Mouse (Mus musculus): ENCODE data around the gene Cdk5rap2.

Gene Cdk5rap2

DNA sequence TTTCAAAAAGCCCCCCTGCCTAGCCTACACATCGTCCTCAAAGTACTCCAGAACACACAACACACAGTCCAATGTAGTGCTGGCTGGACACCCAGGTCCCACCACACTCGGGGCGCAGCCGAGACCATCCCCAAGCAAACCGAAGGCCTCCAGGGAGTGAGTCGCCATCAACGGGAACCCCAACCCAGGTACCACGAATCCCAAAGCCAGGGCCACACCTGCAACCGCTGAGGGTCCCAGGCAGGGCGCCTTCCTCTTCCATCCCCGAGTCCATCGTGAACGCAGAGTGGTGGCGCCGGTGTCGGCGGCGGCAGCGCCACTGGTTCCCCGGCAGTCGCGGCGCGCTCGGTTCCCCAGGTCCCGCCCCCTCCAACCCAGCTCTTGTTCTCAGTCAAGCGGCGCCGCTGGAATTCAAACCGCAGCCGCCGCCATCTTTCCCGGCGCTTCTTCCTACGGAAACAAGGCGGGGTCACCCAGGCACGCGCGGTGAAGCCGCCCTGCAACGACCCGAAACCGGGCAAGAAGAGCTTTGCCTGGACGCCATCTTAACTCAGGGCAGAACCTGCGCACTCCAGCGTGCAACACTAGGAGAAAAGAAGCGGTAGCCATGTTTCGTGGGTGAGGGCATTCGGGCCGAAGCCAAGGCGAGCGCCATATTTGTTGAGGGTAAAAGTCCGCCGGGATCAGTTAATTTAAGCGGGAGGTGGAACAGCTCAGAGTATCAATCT lies at the start of gene Cdk5rap2:
Cdk5rap2 (minus strand) TSS at position 450 of the 728 bp plus-strand sequence.
- DNase-seq (ENCODE audit: low spot score), result peak; percentile 98

DNA sequence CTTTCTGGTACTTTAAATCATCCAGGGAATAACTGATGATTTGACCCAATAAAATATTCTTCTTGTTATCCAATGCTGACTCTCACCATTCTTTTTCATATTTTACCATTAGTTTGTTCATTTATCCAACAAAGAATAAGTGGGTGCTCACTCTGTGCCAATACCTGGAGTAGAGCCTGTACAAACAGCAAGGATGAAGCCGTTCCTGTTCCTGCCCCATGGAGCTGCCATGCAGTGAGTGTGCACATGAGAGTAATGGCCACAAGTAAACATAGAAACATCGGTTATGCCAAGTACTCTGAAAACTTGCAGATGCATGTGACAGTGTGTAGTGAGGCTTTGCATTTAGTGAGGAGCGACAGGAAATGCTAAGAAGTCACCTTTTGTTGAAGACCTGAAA lies 41.9 kb upstream of the Cdk5rap2 start:
- DNase-seq (ENCODE audit: low spot score), result no peak

DNA sequence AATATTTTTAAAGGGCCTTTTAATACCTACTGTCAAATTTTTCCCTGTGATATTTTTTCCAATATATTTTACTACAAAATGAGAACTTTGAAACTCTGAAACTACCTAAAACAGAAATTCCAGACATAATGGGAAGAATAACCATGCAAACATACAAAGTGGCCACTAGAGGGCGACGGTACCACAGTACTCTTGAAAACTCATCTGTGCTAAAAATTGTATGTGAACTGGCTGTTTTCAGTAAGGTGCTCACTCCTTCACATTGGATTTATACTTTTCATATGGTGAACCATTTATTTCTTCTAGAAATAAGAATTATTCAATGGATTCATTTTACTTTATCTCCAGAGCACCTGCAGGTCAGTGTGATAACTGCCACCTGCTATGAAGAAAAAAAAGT lies 41.5 kb upstream of the Cdk5rap2 start:
- peak; percentile 36 for DNase-seq (ENCODE audit: low spot score)

DNA sequence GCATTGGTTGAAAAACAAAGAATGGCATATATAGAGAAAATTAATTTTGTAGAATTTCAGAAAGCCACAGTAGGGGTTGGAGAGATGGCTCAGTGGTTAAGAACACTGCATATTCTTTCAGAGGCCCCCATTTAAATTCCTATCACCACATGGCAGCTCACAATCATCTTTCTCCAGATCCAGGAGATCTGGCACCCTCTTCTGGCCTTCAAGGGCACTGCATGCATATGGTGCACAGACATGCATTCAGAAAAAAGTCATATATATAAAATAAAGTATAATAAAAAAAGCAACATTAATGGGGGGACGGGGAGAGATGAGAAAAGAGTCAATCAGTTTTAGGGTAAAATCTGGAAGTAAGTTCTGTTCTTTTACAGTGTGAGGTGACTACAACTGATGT lies 39.4 kb upstream of the Cdk5rap2 start:
- DNase-seq (ENCODE audit: low spot score), result no peak

DNA sequence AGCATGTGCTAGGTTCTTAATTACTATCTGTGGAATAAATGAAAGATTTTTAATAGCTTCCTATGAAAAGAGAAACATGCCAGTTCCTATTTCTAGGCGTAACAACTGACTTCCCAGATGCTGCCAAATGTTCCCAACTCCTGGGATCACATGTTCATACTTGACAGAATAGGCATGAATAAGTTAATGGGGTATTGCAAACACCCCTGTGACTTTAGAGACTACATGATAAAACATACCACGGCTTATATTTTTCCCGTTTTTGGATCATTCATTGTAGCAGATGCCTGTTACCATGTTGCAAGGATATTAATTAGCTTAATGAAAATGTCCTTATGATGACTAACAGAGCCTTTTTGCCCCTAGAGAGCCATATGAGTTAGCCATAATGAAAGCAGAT lies 36.5 kb upstream of the Cdk5rap2 start:
- no peak for DNase-seq (ENCODE audit: low spot score)

DNA sequence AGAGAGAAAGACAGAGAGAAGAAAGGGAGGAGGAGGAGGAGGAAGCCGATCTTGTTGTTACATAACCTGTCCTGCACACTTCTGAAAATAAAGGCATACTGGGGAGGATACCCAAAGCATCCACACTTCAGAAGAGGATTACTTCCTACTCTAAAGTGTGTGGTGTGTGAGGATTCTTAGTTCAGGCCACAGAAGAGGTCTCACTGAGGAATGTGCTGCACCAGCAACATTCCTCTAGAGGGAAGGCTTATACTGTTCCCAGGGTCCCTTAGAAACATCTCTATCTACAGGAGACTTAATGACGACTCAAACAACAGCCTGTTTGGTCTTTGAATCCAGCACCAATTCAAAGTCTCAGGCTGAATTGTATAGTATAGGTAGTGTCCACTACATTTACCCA lies 10.0 kb upstream of the Cdk5rap2 start:
- DNase-seq (ENCODE audit: low spot score), result no peak

DNA sequence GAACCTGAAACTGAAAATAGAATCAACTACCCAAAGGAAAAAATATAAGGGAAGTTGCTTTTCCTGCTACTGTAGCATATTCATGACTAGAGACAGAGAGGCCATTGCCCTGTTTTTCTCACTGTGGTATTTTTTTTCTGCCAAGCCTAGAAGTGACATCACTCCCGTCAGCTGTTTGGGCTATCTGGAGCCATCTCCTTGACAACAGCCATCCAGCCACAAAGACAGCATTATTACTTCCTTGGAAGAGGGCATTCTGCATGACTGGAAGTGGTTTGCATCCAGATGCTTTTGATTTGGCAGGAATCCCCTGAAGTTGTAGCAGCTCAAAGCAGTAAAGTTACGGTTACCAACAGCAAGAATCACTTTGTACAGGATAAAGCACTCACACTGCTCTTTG lies 1.9 kb upstream of the Cdk5rap2 start:
- peak; percentile 66 for DNase-seq (ENCODE audit: low spot score)

DNA sequence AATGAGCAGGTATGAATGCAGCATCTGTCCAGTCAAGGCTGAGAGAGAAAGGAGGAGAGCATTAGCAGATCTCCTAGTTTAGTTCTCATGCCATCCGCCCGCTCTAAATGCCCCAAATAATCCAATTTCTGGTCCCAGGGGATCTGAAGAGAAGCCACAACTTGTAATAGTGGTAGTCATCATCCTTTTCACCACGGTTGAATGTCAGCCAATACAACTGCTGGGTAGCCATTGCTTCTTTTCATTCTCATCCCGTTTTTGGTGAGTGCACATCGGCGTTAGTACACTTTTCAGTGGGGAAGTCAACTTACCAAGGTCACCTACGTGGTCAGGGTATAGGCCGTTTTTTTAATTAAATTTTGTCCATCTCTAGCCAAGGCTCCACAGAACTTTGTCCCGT lies 787 bp downstream of the Cdk5rap2 start:
- DNase-seq (ENCODE audit: low spot score), result no peak

DNA sequence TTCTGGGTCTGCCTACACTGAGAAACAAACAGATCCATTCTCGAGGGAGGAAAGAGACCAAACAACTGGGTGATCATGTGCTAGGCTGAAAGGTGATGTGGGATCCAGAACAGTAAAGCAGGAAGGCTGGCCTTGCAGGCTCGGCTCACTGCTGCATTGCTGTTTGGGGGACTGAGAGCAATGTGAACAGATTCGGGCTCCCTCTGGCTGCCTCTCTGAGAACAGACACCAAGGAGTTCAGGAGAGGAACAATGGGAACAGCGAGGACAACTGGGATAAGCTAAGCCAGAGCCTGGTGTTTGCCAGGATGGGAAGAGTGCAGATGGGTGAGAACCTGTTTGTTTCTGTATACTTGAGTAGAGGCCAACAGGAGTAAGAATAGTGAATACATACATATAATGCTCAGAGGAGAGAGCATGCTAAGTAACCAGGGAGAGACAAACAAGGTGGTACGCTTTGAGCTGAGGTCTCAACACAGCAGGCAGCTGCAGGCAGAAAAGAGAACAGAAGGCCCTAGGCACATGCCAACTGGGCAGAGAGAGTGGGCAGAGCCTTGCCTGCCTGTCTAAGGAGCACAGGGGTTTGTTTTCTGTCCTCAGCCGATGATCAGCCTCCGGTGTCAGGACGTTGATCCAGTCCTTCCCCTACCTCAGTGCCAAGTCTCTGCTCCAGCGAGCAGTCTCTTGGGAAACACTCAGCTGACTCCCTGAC lies 8.0 kb downstream of the Cdk5rap2 start:
- peak; percentile 83 for DNase-seq (ENCODE audit: low spot score)

DNA sequence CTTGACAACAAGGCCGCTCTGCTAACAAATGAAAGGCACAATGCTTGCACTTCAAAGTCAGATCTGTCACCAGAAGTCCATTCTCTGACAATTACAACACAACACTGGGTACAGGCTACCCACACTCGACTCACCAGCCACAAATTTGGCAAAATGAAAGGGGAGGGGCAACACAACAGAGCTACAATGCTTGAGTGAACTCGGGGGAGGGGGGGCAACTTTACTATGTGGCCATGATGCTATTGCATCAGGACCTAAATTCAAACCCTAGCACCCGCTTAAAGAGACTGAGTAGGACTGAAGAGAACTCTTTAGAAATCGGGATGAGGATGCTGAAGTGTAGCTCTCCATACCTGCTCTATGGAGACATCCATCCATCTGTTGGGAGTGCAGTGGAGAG lies 10.8 kb downstream of the Cdk5rap2 start:
- no peak for DNase-seq (ENCODE audit: low spot score)

DNA sequence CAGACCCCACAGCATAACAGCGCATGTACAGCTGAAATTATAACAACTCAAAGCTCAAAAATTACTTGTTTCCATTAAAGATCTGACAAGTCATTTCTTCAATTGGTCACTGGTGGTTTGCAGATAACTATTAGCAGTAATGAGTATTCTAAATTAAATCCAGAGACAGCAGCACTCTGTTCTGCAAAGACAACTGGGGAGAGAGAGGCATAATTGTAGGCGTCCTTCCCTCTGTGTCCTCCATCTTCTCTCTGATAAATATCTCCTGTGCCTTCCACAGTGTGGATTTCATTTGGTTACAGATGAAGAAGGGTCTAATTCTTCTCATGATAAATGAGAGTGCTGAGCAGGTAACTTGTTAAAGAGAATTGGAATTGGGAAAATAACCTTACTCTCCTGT lies 11.2 kb downstream of the Cdk5rap2 start:
- DNase-seq (ENCODE audit: low spot score), result no peak

DNA sequence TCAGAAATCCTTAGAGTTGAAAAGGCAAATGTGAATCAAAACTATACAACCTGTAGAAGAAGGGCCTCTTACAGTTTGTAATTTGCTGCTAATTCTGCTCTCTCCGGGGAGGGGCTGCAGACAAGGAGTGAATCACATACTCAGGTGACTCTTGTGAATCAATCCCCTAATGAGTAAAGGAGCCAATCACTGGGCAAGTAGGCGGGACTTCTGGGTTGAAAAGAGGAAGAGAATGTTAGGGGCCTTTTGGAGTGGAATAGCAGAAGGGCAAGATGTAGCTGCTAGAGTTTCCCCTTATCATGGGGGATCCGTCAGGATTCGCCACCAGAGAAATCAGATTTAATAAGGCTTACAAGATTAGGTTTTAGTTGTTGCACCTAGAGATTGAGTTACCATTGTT lies 12.2 kb downstream of the Cdk5rap2 start:
- DNase-seq (ENCODE audit: low spot score), result no peak

DNA sequence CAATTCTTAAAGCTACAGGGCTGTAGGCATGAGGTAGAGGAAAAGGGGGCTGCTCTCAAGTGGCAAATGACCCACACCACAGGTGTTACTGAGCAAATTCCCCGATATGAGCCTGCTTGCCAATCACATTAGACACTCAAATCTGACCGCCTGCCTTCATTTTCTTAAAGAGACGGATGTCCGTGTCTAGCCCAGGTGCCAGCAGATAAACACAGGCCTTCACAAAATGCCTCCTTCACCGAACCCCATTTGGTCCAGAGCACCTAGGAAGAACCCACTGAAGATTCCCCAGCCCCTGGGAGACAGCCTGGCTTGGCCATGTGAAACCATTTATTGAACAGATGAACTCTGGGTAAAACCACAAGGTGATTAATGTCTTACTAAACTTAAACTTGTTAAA lies 13.5 kb downstream of the Cdk5rap2 start:
- no peak for DNase-seq (ENCODE audit: low spot score)

DNA sequence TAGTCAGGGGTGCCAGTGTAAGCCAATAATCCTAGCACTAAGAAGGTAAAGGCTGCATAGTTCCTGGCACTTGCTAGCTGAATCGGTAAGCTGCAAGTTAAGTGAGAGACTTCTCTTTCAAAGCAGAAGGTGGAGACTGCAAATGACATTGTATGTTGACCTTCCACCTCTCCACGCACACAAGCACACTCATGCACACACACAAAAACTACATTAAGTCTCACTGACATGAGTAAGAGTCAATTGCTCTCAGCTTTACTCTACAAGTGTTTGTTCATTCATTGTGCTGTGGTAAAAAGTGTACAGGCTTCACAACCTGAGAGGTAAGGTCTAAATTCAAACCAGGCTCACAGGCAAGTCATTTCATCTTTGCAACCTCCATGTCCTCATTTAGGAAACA lies 15.5 kb downstream of the Cdk5rap2 start:
- no peak for DNase-seq (ENCODE audit: low spot score)

DNA sequence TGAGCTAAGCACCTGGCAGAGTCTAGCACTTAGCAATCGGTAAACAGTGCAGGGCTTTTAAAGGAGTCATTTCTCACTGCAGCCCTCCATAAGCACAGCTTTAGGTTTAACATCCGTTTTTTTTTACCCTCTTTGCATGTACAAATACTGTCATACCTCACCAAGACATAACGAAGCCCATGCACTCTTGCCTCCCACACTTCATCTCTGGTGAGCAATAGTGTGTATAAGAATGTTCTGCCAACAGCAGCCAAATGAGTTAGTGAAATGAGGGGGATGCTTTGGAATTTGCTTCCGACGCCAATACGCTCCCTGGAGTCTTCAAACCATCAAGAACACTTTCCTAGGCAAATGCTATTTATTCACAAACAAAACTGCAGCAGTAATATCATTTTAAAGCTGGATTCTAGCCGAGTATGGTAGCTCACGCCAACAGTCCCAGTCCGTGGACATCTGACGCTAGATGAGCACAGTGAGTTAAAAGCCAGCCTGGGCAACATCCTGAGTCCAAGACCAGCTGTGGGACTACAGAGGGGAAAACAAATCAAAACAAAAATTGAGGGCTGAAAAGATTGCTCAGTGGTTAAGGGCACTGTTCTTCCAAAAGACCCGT lies 18.4 kb downstream of the Cdk5rap2 start:
- DNase-seq (ENCODE audit: low spot score), result no peak

DNA sequence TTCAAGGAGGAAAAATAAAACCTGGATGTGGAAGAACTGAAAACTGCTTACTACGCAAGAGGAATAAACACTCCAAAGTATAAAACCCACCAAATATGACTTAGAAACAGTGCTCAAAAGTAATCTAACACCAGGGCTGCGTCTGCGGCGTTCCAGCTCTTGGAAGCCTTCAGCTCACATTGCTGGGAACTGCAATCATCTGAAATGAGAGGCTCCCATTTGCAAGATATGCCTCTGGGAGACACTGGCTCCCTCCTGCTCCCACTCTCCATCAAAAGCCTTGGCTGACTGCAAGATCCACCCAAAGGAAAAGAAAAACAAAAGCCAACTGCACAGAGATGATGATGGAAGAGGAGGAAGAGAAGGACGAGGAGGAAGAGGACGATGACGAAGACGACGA lies 19.2 kb downstream of the Cdk5rap2 start:
- no peak for DNase-seq (ENCODE audit: low spot score)

DNA sequence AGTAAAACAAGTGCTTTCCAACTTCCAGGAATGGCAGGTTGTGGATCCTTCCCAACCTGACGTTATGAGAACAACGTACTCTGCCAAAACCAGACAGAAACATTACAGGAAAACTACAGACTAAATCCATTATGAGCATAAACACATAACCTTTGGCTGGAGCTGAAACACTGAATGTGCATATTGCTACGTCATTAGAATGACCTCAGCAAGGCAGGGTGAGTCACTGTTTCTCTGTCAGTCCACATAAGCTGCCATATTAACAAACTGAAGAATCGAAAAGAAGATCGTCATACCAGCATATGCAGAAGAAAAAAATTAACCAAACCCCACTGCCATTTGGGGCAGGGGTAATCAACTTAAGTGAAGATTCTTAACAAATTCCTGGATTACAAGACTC lies 24.0 kb downstream of the Cdk5rap2 start:
- DNase-seq (ENCODE audit: low spot score), result no peak

DNA sequence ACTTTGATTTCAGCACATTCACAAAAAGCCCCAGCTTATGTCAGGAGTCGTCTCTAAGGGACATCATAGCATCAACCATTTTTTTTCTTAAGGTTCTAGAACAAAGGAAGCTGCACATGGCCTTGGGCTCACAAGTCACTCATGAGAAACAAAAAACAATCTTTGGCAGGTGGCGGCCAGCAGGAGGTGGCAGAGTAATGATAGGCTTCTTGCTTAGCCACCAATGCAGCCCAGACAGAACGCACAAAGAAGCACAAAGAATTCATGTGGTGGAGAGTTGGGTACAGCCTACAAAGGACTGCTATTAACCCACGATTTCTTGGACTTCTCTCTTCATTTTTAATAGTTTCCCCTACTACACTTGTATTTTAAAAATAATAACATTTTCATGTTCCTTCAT lies 32.9 kb downstream of the Cdk5rap2 start:
- no peak for DNase-seq (ENCODE audit: low spot score)

DNA sequence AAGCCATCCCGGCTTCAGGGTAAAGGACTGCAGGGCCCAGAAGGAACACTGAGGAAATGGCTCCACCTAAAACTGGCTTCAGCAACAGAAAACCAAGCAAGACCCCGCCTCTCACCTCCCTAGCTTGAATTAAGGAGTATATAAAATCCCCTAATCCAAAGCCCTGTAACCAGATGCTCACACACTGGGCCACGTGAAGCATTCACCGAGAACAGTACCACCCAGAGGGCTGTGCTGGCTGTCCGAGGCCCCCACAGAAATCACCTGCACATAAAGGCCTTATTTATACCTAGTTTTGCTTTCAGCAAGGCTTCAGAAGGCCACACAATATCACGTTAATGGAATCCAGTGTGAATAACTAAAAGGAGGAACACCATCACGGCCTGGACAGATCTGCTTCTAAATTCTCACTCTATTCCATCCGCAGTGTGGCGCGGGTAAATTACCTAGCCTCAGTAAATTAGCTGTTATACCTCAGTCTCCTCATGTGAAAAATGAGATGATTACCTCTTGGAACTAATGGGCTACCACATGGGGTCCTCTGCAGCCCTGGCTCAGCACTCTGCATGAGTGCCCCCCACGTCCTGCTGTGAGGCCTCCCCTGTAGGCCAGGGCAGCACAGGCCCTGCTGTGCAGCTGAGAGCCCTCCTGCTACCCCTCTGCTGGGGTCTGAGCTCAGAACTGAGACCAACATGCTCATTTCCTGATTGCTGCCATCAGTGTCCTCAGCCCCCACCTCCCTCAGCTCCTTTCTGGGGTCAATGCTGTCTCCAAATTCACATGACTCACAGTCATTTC lies 45.0 kb downstream of the Cdk5rap2 start:
- DNase-seq (ENCODE audit: low spot score), result no peak

DNA sequence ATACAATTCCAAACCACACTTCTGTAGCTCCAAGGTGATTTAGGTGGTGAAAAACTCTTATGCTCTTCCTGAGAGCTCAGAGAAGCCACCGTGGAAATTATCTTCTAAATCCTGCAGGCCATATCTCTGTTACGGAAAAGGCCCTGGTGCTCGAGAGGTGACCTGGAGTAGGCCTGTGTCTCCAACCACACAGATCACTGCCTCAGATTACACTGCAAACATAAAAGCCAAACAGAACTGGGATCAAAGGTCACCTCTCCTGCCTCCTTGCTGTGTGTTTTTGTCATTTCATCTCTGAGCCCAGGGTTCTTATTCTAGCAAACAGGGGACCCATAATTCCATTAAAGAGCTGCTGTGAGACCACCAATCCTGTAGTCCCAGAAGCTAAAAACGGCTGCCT lies 48.9 kb downstream of the Cdk5rap2 start:
- DNase-seq (ENCODE audit: low spot score), result no peak

DNA sequence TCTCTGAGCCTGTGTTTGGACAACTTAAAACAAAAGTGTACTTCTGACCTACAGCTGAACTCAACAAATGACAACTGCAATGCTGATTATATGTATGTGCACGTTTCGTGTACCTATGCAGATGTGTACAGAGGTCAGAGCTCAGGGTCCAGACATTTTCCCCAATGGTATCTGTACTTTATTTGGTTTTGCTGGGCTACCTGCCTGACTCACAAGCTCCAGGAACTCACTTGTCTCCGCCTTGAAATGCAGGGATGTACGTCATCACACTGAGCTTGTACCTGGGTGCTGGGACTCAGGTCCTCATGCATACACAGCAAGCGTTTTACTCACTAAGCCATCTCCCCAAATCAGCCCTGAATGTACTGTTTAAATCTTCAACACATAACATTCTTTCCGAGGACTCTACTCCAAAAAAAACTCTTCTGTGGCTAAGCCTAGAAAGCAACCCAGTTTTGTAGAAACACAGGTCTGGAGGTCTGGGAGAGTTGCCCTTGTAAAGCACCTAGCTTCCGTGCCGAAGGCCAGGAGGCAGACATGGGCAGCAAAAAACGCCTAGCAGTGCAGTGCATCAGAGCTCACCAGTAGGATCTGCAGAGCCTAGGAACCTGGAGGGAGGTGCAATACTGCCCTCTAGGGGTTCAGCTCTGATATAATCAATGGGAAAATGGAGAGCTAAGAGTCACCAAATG lies 54.4 kb downstream of the Cdk5rap2 start:
- DNase-seq (ENCODE audit: low spot score), result peak; percentile 71

DNA sequence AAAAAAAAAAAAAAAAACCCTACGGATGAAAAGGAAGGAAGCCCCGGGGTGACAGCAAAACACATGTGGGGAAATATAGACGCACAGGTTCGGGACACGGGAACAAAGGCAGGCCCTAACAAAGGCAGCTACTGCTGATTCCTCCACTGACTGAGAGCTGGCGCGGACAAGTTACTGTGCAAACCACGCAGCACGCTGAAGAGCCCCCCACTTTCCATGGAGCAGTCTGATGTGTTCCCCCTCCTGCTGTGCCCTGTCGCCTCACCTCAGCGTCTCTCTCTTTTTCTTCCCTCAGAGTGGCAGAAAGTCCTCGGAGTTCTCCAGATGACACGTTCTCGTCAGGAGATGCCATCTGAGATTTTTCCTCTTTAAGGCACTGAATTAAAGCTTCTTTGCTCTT lies 55.8 kb downstream of the Cdk5rap2 start:
- DNase-seq (ENCODE audit: low spot score), result no peak
